Comparison of ENCODE assay signal across 13 mouse cellular contexts in the genomic region with DNA sequence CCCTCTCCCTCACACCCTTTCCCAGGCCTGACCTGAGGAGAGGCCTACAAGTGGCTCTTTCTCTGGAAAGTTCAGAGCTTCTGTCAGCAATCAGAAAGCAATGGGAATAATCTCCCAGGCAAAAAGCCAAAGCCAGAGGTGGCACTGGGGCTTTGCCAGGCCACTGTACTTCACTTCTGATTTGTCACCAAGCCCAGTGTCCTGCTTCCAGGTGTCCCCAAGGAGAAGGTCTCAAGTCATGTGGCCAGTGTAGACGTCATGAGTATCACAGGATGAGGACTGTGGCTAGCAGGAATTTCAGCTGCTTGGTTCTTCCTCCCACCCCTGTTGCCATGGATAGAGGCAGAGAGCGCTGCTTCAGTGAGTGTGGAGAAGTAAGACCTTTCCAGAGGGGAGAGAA. TPM values are rescaled to one million over a fixed set of nuclear protein-coding genes. Genes with fewer than 3 reads are reported as not detected.
DNase-seq lines count a peak whose midpoint lies in the region; ATAC-seq and TF ChIP-seq lines count a peak whose summit lies in the region.
"Had no signal": no experiment of that assay in that cellular context is flagged by ENCODE, and none has a peak within 500 bp of the region (broad histone marks: within the 10 kb centered on the region; RNA-seq: fewer than 3 reads in every experiment).

No protein-coding gene starts in this region.

- H3K9me3 ChIP-seq in limb, embryonic 14.5 days (ENCODE audit: control insufficient read depth, low read length) = no peaks in the 10 kb centered on the region
- H3K9me3 ChIP-seq in limb, embryonic 10.5 days (replicated peaks) = no peaks in the 10 kb centered on the region
- no peaks in the 10 kb centered on the region for H3K9me3 ChIP-seq in heart, embryonic 10.5 days
- H3K9me3 ChIP-seq in intestine, embryonic 16.5 days (ENCODE audit: control insufficient read depth, low read length) = no peaks in the 10 kb centered on the region
- H3K9me3 ChIP-seq: forebrain, embryonic 13.5 days; limb, embryonic 13.5 days; midbrain, embryonic 12.5 days had no signal

- no peak overlapping the region for H3K4me3 ChIP-seq in limb, embryonic 14.5 days (replicated peaks; ENCODE audit: low read length)
- H3K4me3 ChIP-seq in limb, embryonic 10.5 days = no peak overlapping the region
- H3K4me3 ChIP-seq in heart, embryonic 10.5 days = no peak overlapping the region
- no peak overlapping the region for H3K4me3 ChIP-seq in intestine, embryonic 16.5 days (ENCODE audit: low read length)
- H3K4me3 ChIP-seq in myocyte = no peak overlapping the region
- H3K4me3 ChIP-seq: embryonic facial prominence, embryonic 12.5 days; forebrain, embryonic 13.5 days; limb, embryonic 13.5 days; midbrain, embryonic 12.5 days had no signal

- H3K79me2 ChIP-seq in myocyte (ENCODE audit: control insufficient read depth, insufficient read depth) = no peaks in the 10 kb centered on the region

- H3K27me3 ChIP-seq in limb, embryonic 14.5 days (ENCODE audit: control insufficient read depth, insufficient read depth, low read length) = no peaks in the 10 kb centered on the region
- H3K27me3 ChIP-seq in limb, embryonic 10.5 days (ENCODE audit: low read depth, poor library complexity, severe bottlenecking) = no peaks in the 10 kb centered on the region
- no peaks in the 10 kb centered on the region for H3K27me3 ChIP-seq in heart, embryonic 10.5 days (ENCODE audit: insufficient read depth, poor library complexity, severe bottlenecking)
- no peaks in the 10 kb centered on the region for H3K27me3 ChIP-seq in intestine, embryonic 16.5 days (replicated peaks; ENCODE audit: control insufficient read depth, insufficient read depth, low read length)
- H3K27me3 ChIP-seq in myocyte (ENCODE audit: control insufficient read depth, insufficient read depth, insufficient read length) = no peaks in the 10 kb centered on the region
- H3K27me3 ChIP-seq: embryonic facial prominence, embryonic 12.5 days; forebrain, embryonic 13.5 days; limb, embryonic 13.5 days; midbrain, embryonic 12.5 days had no signal

- H3K27ac ChIP-seq in limb, embryonic 14.5 days (replicated peaks; ENCODE audit: low read depth, low read length) = 0 out of 2 replicates have a peak overlapping the region, but pooled peaks have one; percentile 33
- H3K27ac ChIP-seq in limb, embryonic 10.5 days = no peak overlapping the region
- H3K27ac ChIP-seq in heart, embryonic 10.5 days = peak overlapping the region; percentile 80
- peak overlapping the region; percentile 90; the same call in 1 of the 2 replicates for H3K27ac ChIP-seq in intestine, embryonic 16.5 days (ENCODE audit: low read length)
- H3K27ac ChIP-seq: embryonic facial prominence, embryonic 12.5 days; forebrain, embryonic 13.5 days; limb, embryonic 13.5 days; midbrain, embryonic 12.5 days had no signal

- H3K4me1 ChIP-seq in limb, embryonic 14.5 days (ENCODE audit: control insufficient read depth, insufficient read depth, low read length) = no peaks in the 10 kb centered on the region
- H3K4me1 ChIP-seq in limb, embryonic 10.5 days = peaks cover 15% of the 10 kb centered on the region
- peaks cover 57% of the 10 kb centered on the region for H3K4me1 ChIP-seq in heart, embryonic 10.5 days
- H3K4me1 ChIP-seq in intestine, embryonic 16.5 days (ENCODE audit: control insufficient read depth, insufficient read depth, low read length) = peaks cover 24% of the 10 kb centered on the region
- H3K4me1 ChIP-seq: forebrain, embryonic 13.5 days had no signal

- no peak for DNase-seq in limb, embryonic 14.5 days (ENCODE audit: low spot score)
- no peak for DNase-seq in limb, embryonic 10.5 days (ENCODE audit: low spot score)
- DNase-seq in heart, embryonic 10.5 days (ENCODE audit: low spot score) = no peak
- no peak for DNase-seq in cerebellum, postnatal 36 days
- no peak for DNase-seq in adipocyte (ENCODE audit: low spot score)
- DNase-seq: thymus, adult 18-20 months had no signal

- no peak overlapping the region for H3K9ac ChIP-seq in limb, embryonic 14.5 days (ENCODE audit: low read depth, low read length, severe bottlenecking)
- H3K9ac ChIP-seq in intestine, embryonic 16.5 days (ENCODE audit: low read depth, low read length) = no peak overlapping the region; the same call in 1 of the 2 replicates
- H3K9ac ChIP-seq: embryonic facial prominence, embryonic 12.5 days; forebrain, embryonic 13.5 days; limb, embryonic 13.5 days; midbrain, embryonic 12.5 days had no signal

- 82% methylated on average over 2 of the region's 2 CpGs for WGBS in limb, embryonic 14.5 days
- WGBS in limb, embryonic 10.5 days = 88% methylated on average over 2 of the region's 2 CpGs
- WGBS in heart, embryonic 10.5 days = 66% methylated on average over 2 of the region's 2 CpGs
- WGBS in intestine, embryonic 16.5 days = 79% methylated on average over 2 of the region's 2 CpGs

- no peak overlapping the region for H3K4me2 ChIP-seq in limb, embryonic 14.5 days (replicated peaks; ENCODE audit: low read depth, low read length, severe bottlenecking)
- no peak overlapping the region for H3K4me2 ChIP-seq in intestine, embryonic 16.5 days (ENCODE audit: low read depth, low read length)
- H3K4me2 ChIP-seq in myocyte (ENCODE audit: low read depth) = peak overlapping the region; percentile 46
- H3K4me2 ChIP-seq: embryonic facial prominence, embryonic 12.5 days; forebrain, embryonic 13.5 days; limb, embryonic 13.5 days; midbrain, embryonic 12.5 days had no signal

- no peak overlapping the region for H3ac ChIP-seq in myocyte (ENCODE audit: control insufficient read depth, insufficient read length)

- no peak for TF ChIP-seq POLR2A in limb, embryonic 14.5 days (IDR thresholded peaks at IDR 0.05; ENCODE audit: borderline replicate concordance, extremely low read depth, insufficient read depth, insufficient read length)
- no peak for TF ChIP-seq POLR2A in myocyte (IDR thresholded peaks at IDR 0.05; ENCODE audit: insufficient read length, low read depth)

- peaks cover 70% of the 10 kb centered on the region for H3K36me3 ChIP-seq in limb, embryonic 14.5 days (ENCODE audit: control insufficient read depth, insufficient read depth, low read length)
- H3K36me3 ChIP-seq in limb, embryonic 10.5 days = peaks cover 84% of the 10 kb centered on the region
- peaks cover 55% of the 10 kb centered on the region for H3K36me3 ChIP-seq in heart, embryonic 10.5 days
- 0 out of 2 replicates have a peak, but pooled peaks cover 2% of the 10 kb centered on the region for H3K36me3 ChIP-seq in intestine, embryonic 16.5 days (ENCODE audit: control insufficient read depth, insufficient read depth, low read length)
- no peaks in the 10 kb centered on the region for H3K36me3 ChIP-seq in myocyte (ENCODE audit: control insufficient read depth, insufficient read depth)

- no peak for ATAC-seq in limb, embryonic 14.5 days (ENCODE audit: low FRiP score, low read depth)
- ATAC-seq in intestine, embryonic 16.5 days = no peak
- no peak for ATAC-seq in monocyte, adult 5-6 weeks (replicated peaks; ENCODE audit: insufficient number of reproducible peaks, low FRiP score, low TSS enrichment, poor library complexity, severe bottlenecking)
- ATAC-seq: forebrain, embryonic 13.5 days had no signal

TF ChIP-seq in myocyte, 11 proteins besides CTCF, POLR2A, EP300 and RAD21:
- no peak for TF ChIP-seq MAX (IDR thresholded peaks at IDR 0.05; ENCODE audit: low read depth)
- TF ChIP-seq POLR2AphosphoS2 (IDR thresholded peaks at IDR 0.05; ENCODE audit: insufficient read length, low read depth) = no peak
- TF ChIP-seq MYOD1 (IDR thresholded peaks at IDR 0.05; ENCODE audit: control insufficient read depth in 1 of 3, insufficient read length in 2 of 3, low read depth in 2 of 3) = peak in 1 of 3 experiments; percentile 67
- TF ChIP-seq TCF12 (IDR thresholded peaks at IDR 0.05; ENCODE audit: insufficient read depth, poor library complexity, severe bottlenecking) = no peak
- no peak for TF ChIP-seq CEBPB (IDR thresholded peaks at IDR 0.05; ENCODE audit: insufficient read depth, poor library complexity, severe bottlenecking)
- TF ChIP-seq E2F4 (IDR thresholded peaks at IDR 0.05; ENCODE audit: insufficient read depth) = no peak
- no peak for TF ChIP-seq SRF (IDR thresholded peaks at IDR 0.05; ENCODE audit: control insufficient read depth, insufficient read length, low read depth)
- TF ChIP-seq TCF3 (IDR thresholded peaks at IDR 0.05; ENCODE audit: insufficient read length, low read depth) = no peak
- no peak for TF ChIP-seq REST (IDR thresholded peaks at IDR 0.05; ENCODE audit: insufficient read depth, insufficient read length)
- TF ChIP-seq USF1 (IDR thresholded peaks at IDR 0.05; ENCODE audit: low read depth) = peak; percentile 44
- TF ChIP-seq MYOG (IDR thresholded peaks at IDR 0.05; ENCODE audit: control insufficient read depth in 1 of 3, insufficient read depth in 1 of 3, insufficient read length in 2 of 3, low read depth in 2 of 3) = peak in 1 of 3 experiments; percentile 46

RNA-seq across cellular contexts. Expression of a gene that starts 41.6 kb away (rescaled TPM):
- 22.7 and 32.5 TPM in 2 replicates for polyA plus RNA-seq in limb, embryonic 14.5 days (2012; rRNA removed)
- 21.5 and 23.1 TPM in 2 replicates for polyA plus RNA-seq in limb, embryonic 14.5 days (2014; fragmentation: Nextera tagmentation; extraction: Ambion mirVana)
- polyA plus RNA-seq in limb, embryonic 10.5 days (2016; fragmentation: Nextera tagmentation; extraction: Ambion mirVana) = 13.0 and 15.2 TPM in 2 replicates
- polyA plus RNA-seq in heart, embryonic 10.5 days (2016; fragmentation: Nextera tagmentation; extraction: Ambion mirVana) = 17.6 and 22.0 TPM in 2 replicates
- polyA plus RNA-seq in intestine, embryonic 16.5 days (2015; fragmentation: Nextera tagmentation; extraction: Ambion mirVana) = 10.1 and 13.7 TPM in 2 replicates
- 42.3 TPM for polyA plus RNA-seq in myocyte (2012; fragmentation: generic; extraction: Trizol)
- 35.4 to 50.0 TPM (median 39.9 TPM) in 3 replicates for total RNA-seq in monocyte, adult 5-6 weeks (2017)
